8 mouse cellular contexts compared by ENCODE assay signal in genomic region chr7:6172006-6172649, GRCm38 (mm10). TPM values are rescaled to one million over a fixed set of nuclear protein-coding genes. Genes with fewer than 3 reads are reported as not detected.
DNase-seq lines count a peak whose midpoint lies in the region; ATAC-seq lines count a peak whose summit lies in the region.

Gene Zfp444, plus strand, starts transcription at chr7:6172226.

- H3K36me3 ChIP-seq in hindbrain, embryonic 12.5 days: peaks cover 3% of the 10 kb centered on the region; the same call in 1 of the 2 replicates

- peak within 1 kb of the TSS; percentile 78 for H3K27ac ChIP-seq in hindbrain, embryonic 12.5 days

- no peaks in the 10 kb centered on the region for H3K27me3 ChIP-seq in hindbrain, embryonic 12.5 days

- H3K9ac ChIP-seq in hindbrain, embryonic 12.5 days: peak within 1 kb of the TSS; percentile 83

- WGBS in hindbrain, embryonic 12.5 days: under 1% methylated on average over 37 of the region's 37 CpGs

- ATAC-seq in hindbrain, embryonic 12.5 days (ENCODE audit: low FRiP score): peak; percentile 99

- peak within 1 kb of the TSS; percentile 69 for H3K4me3 ChIP-seq in hindbrain, embryonic 12.5 days

- H3K9me3 ChIP-seq in hindbrain, embryonic 12.5 days (replicated peaks): no peaks in the 10 kb centered on the region

- H3K4me2 ChIP-seq in hindbrain, embryonic 12.5 days (replicated peaks): peak within 1 kb of the TSS; percentile 70

- H3K4me1 ChIP-seq in hindbrain, embryonic 12.5 days: peaks cover 12% of the 10 kb centered on the region

- peak; percentile 99 for DNase-seq in NIH3T3 (ENCODE audit: low read depth)
- DNase-seq in cerebellum, postnatal 10 days: peak; percentile 100
- peak; percentile 99 for DNase-seq in frontal cortex, postnatal 10 days (ENCODE audit: low spot score in 2 of 2)
- peak; percentile 99 to 100 for DNase-seq in layer of hippocampus, postnatal 14 days (ENCODE audit: low spot score in 2 of 2)
- peak; percentile 99 for DNase-seq in lung, postnatal 14 days
- DNase-seq in retina, adult 2 months (ENCODE audit: low read depth, low spot score): peak; percentile 94
- peak; percentile 96 to 97 for DNase-seq in thymus, postnatal 36 days

RNA-seq across cellular contexts. Expression of gene Zfp444, which starts in this region (rescaled TPM):
- polyA plus RNA-seq in hindbrain, embryonic 12.5 days (2016; fragmentation: Nextera tagmentation; extraction: Ambion mirVana): 79.0 and 83.6 TPM in 2 replicates
- total RNA-seq in layer of hippocampus, postnatal 14 days (2021): 10 to 100 TPM; 51.1 to 54.6 TPM

Comparison
In these comparisons a context has a peak if more than half of its experiments do, and no peak if none do; other contexts are left out.
1. Peak in every context shown above with its lines: DNase-seq, ATAC-seq, H3K4me3 ChIP-seq and H3K27ac ChIP-seq.